Mouse (Mus musculus) intestine, embryonic 16.5 days (tissue): ENCODE measurements around the gene Ano4. TPM values are rescaled to one million over a fixed set of nuclear protein-coding genes. Genes with fewer than 3 reads are reported as not detected.

Experiments used
- ATAC-seq: fragments of 200-750 bp; cut with Nextera tagmentation; 2 replicates; pipeline ENCODE4 v1.8.0; 2017; ENCODE audit warnings: moderate TSS enrichment, moderate library complexity
- H3K27ac ChIP-seq: fragments of 300-500 bp; sonication (generic); 2 replicates; pipeline ENCODE4 v1.5.1; 2014; ENCODE audit warnings: mild to moderate bottlenecking, low read length
- H3K27me3 ChIP-seq: fragments of 300-500 bp; sonication (generic); replicated peaks from 2 replicates; pipeline ENCODE4 v1.6.1; 2014; ENCODE audit warnings: low read length, control low read depth, mixed read lengths; ENCODE audit not compliant: control insufficient read depth, insufficient read depth
- H3K36me3 ChIP-seq: fragments of 300-500 bp; sonication (generic); 2 replicates; pipeline ENCODE4 v1.6.1; 2014; ENCODE audit warnings: low read length, control low read depth; ENCODE audit not compliant: control insufficient read depth, insufficient read depth
- H3K4me1 ChIP-seq: fragments of 300-500 bp; sonication (generic); 2 replicates; pipeline ENCODE4 v1.6.1; 2014; ENCODE audit warnings: low read length, control low read depth, mixed read lengths; ENCODE audit not compliant: control insufficient read depth, insufficient read depth
- H3K4me2 ChIP-seq: fragments of 300-500 bp; sonication (generic); 2 replicates; pipeline ENCODE4 v1.6.1; 2014; ENCODE audit warnings: low read depth, low read length, control low read depth
- H3K4me3 ChIP-seq: fragments of 300-500 bp; sonication (generic); 2 replicates; pipeline ENCODE4 v1.5.1; 2014; ENCODE audit warnings: mild to moderate bottlenecking, low read length
- H3K9ac ChIP-seq: fragments of 300-500 bp; sonication (generic); 2 replicates; pipeline ENCODE4 v1.6.1; 2014; ENCODE audit warnings: low read depth, low read length
- H3K9me3 ChIP-seq: fragments of 300-500 bp; sonication (generic); 2 replicates; pipeline ENCODE4 v1.6.1; 2016; ENCODE audit warnings: low read length, control low read depth; ENCODE audit not compliant: control insufficient read depth
- WGBS: fragments of 180-500 bp; shearing (Covaris S2); extraction: QIAGEN DNeasy Blood & Tissue Kit; methylation state at CpG from one replicate; pipeline ENCODE4 v1.1.7; 2014; 5-methylcytosine and 5-hydroxymethylcytosine counted together
- polyA plus RNA-seq: library from polyadenylated mRNA; unstranded; fragments of >200 nt; fragmentation: Nextera tagmentation; extraction: Ambion mirVana; gene quantifications from 2 replicates; pipeline ENCODE4 v1.2.1, GENCODE M21; 2015

The Ano4 gene
- polyA plus RNA-seq, 1 experiment from 2014 or later, result 0.49 TPM

DNA sequence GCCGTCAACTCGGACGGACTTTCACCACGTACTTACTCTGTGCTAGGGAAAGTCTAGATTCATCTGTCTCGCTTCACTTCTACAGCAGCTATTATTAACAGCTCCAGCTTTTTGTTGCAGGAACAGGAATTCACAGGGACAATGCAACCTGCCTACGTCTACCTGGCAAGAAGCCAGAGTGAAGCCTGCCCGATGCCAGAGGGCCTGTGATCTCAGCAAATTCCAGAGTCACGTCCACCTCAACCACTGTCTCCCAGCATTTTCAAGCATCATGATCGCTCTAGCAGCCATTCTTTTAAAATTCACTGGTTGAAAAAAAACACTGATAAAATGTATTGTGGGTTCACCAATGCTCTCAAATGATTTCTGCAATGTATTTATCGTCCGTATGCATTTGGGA, 6.9 kb upstream of the Ano4 start:
- Histone ChIP-seq H3K4me3 (no peak overlapping the region), H3K27ac (no peak overlapping the region), H3K4me1 (no peaks in the 10 kb centered on the region), H3K9ac (no peak overlapping the region), H3K4me2 (no peak overlapping the region), H3K9me3 (no peaks in the 10 kb centered on the region), H3K27me3 (peaks cover 4% of the 10 kb centered on the region), H3K36me3 (no peaks in the 10 kb centered on the region)
- WGBS, result 80% methylated on average over 11 of the region's 11 CpGs
- no peak for ATAC-seq

DNA sequence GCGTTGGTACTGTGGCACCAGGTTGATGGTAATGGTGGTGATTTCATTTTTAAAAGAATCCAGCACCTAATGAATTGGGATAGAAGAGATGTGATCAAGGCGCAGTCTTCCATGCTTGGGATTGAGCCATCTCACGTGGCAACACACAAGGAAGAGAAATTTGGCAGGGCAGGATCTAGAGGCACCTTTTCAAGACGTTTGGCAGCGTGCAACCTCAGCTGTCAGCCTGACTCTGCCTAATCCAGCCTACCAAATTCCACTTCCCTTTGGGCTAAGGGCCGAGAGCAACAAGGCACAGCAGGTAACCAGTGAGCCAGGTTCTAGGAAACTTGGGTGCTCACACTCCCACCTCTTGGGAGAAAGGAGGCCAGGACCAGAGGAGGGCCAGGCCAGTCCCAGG, 1.0 kb upstream of the Ano4 start:
- Histone ChIP-seq H3K4me3 (no peak overlapping the region), H3K27ac (no peak overlapping the region), H3K36me3 (no peaks in the 10 kb centered on the region), H3K9ac (no peak overlapping the region), H3K4me2 (no peak overlapping the region), H3K4me1 (no peaks in the 10 kb centered on the region), H3K27me3 (peaks cover 26% of the 10 kb centered on the region), H3K9me3 (no peaks in the 10 kb centered on the region)
- ATAC-seq, result no peak
- 69% methylated on average over 6 of the region's 6 CpGs for WGBS

GRCm38 (mm10) chr10:89345196-89345533, 603 bp upstream of the Ano4 start:
- Histone ChIP-seq H3K4me2 (peak overlapping the region; percentile 97), H3K36me3 (no peaks in the 10 kb centered on the region), H3K4me1 (no peaks in the 10 kb centered on the region), H3K9ac (peak overlapping the region; percentile 51; the same call in 1 of the 2 replicates), H3K4me3 (peak overlapping the region; percentile 55), H3K9me3 (no peaks in the 10 kb centered on the region), H3K27ac (no peak overlapping the region), H3K27me3 (peaks cover 26% of the 10 kb centered on the region)
- WGBS, result 43% methylated on average over 4 of the region's 4 CpGs
- no peak; the same call in 1 of the 2 replicates for ATAC-seq

DNA sequence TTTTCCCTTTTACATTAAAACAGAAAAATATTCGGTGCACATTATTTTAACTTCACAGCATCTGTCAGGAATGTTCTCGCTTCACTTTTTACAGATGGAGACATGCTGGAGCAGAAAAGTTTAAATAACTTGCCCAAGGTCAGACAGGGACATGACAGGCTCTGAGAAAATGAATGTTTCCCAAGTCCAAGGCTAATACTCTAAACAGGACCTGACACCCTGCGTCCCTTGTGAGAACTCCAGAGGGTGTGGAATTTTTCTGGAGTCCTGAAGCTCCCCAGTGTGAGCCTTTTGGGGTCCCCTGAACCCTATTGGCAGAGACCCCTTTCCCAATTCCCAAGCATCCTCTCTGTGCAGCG, 451 bp downstream of the Ano4 start:
- H3K4me2 ChIP-seq, result peak overlapping the region; percentile 97
- H3K4me3 ChIP-seq, result peak overlapping the region; percentile 55
- peak overlapping the region; percentile 51; the same call in 1 of the 2 replicates for H3K9ac ChIP-seq
- 16% methylated on average over 4 of the region's 4 CpGs for WGBS
- no peak overlapping the region for H3K27ac ChIP-seq
- no peaks in the 10 kb centered on the region for H3K9me3 ChIP-seq
- ATAC-seq, result no peak
- no peaks in the 10 kb centered on the region for H3K4me1 ChIP-seq
- H3K27me3 ChIP-seq, result peaks cover 26% of the 10 kb centered on the region
- no peaks in the 10 kb centered on the region for H3K36me3 ChIP-seq

- Histone ChIP-seq H3K9me3 (no peaks in the 10 kb centered on the region), H3K4me3 (no peak overlapping the region), H3K36me3 (no peaks in the 10 kb centered on the region), H3K4me2 (no peak overlapping the region), H3K27me3 (peaks cover 26% of the 10 kb centered on the region), H3K9ac (no peak overlapping the region), H3K4me1 (no peaks in the 10 kb centered on the region), H3K27ac (no peak overlapping the region)
- 18% methylated on average over 8 of the region's 8 CpGs for WGBS
- ATAC-seq, result no peak
Observed at GRCm38 (mm10) chr10:89343716-89344115, 846 bp downstream of the Ano4 start.

DNA sequence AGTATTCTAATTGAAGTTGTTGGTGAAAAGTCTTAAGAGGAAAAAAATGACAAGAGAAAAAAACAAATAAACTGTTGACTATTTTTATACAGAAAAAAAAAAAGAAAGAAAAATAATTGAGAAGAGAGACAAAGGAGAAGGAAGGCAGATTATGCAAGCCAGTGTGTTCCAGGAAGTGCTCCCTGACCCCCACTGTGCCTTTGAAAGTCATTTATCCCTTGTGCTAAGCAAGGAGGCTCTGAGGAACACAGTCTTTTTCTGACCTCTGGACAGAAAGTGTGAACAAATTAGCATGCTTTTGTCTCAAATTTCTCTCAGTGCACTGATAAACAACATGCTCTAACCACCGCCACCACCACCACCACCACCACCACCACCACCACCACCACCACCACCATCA, 14.3 kb downstream of the Ano4 start:
- Histone ChIP-seq H3K9ac (no peak overlapping the region), H3K4me2 (no peak overlapping the region), H3K4me1 (no peaks in the 10 kb centered on the region), H3K27ac (no peak overlapping the region), H3K4me3 (no peak overlapping the region), H3K27me3 (no peaks in the 10 kb centered on the region), H3K9me3 (no peaks in the 10 kb centered on the region), H3K36me3 (no peaks in the 10 kb centered on the region)
- 100% methylated on average over 1 of the region's 1 CpGs for WGBS
- no peak for ATAC-seq

- no peak for ATAC-seq
- Histone ChIP-seq H3K4me2 (no peak overlapping the region), H3K9me3 (no peaks in the 10 kb centered on the region), H3K27me3 (no peaks in the 10 kb centered on the region), H3K4me1 (no peaks in the 10 kb centered on the region), H3K4me3 (no peak overlapping the region), H3K36me3 (no peaks in the 10 kb centered on the region), H3K27ac (no peak overlapping the region), H3K9ac (no peak overlapping the region)
- 86% methylated on average over 8 of the region's 8 CpGs for WGBS
Observed at GRCm38 (mm10) chr10:89329806-89330205, 14.8 kb downstream of the Ano4 start.

GRCm38 (mm10) chr10:89328876-89329275, 15.7 kb downstream of the Ano4 start:
- WGBS, result 79% methylated on average over 8 of the region's 8 CpGs
- H3K9me3 ChIP-seq, result no peaks in the 10 kb centered on the region
- H3K27me3 ChIP-seq, result no peaks in the 10 kb centered on the region
- no peak overlapping the region for H3K4me2 ChIP-seq
- H3K4me1 ChIP-seq, result no peaks in the 10 kb centered on the region
- no peak overlapping the region for H3K4me3 ChIP-seq
- no peak overlapping the region for H3K9ac ChIP-seq
- H3K27ac ChIP-seq, result no peak overlapping the region
- no peaks in the 10 kb centered on the region for H3K36me3 ChIP-seq
- ATAC-seq, result no peak

DNA sequence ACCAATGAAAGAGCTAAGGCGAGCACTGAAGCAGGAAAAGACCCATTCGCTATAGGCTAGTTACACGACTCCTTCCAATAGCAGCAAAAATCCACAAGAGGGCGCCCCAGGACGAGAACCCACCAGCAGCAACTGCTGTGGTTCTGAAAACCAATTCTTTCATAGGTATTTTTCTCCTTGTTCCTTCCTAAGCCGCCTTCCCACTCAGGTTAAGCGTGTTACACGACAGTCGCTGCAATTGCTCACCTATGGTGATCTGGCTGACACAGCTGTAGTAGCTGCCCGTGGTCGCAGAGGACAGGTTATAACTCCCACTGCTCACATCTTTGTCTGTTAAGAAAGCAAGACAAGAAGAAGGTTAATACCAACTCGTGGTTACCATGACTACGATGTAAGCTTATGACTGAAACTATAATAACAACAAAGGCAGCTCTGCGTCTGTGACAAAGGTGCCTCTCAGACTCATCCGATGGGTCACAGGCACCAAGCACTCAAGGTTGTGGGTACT, 17.5 kb downstream of the Ano4 start:
- ATAC-seq, result peak; percentile 46; the same call in 1 of the 2 replicates
- Histone ChIP-seq H3K36me3 (no peaks in the 10 kb centered on the region), H3K4me1 (no peaks in the 10 kb centered on the region), H3K9me3 (no peaks in the 10 kb centered on the region), H3K27me3 (no peaks in the 10 kb centered on the region), H3K27ac (no peak overlapping the region), H3K4me3 (no peak overlapping the region), H3K9ac (no peak overlapping the region), H3K4me2 (no peak overlapping the region)
- 27% methylated on average over 15 of the region's 15 CpGs for WGBS

GRCm38 (mm10) chr10:89326383-89326782, 18.2 kb downstream of the Ano4 start:
- Histone ChIP-seq H3K4me3 (no peak overlapping the region), H3K9ac (no peak overlapping the region), H3K36me3 (no peaks in the 10 kb centered on the region), H3K4me1 (no peaks in the 10 kb centered on the region), H3K9me3 (no peaks in the 10 kb centered on the region), H3K4me2 (no peak overlapping the region), H3K27me3 (no peaks in the 10 kb centered on the region), H3K27ac (no peak overlapping the region)
- no peak for ATAC-seq
- WGBS, result 85% methylated on average over 5 of the region's 5 CpGs
